Mouse (Mus musculus) right cerebral cortex, postnatal 10 days (tissue): ENCODE data around the gene Plekhm3.

Experiments
- DNase-seq, 2 experiments: peaks; one replicate each; pipeline ENCODE4 v3.0.0; 2021; ENCODE audit warnings: low spot score in 2 of 2

Gene Plekhm3

GRCm38 (mm10) chr1:64779415-64779814 is 177.2 kb downstream of the Plekhm3 start:
- no peak for DNase-seq

DNA sequence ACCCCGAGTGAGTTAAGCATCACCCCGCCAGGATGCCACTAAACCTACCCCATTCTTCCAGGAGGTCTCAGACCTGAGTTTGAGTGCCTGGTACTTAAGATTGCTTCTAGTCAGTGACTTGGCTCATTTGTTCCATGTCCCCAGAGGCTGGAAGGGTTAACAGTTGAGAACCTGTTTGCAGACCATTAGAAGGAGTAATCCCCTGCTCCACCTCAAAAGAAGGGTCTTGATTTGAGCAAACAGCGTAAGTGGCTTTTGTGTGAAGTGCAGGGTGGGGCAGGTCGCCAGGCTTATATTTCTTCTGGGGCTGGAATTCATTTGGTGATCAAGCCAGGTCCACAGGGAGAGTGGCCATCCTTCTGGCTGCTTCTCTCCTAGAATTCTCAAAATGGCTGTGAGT is 183.3 kb downstream of the Plekhm3 start:
- DNase-seq = no peak

GRCm38 (mm10) chr1:64770169-64770568 is 186.5 kb downstream of the Plekhm3 start:
- no peak for DNase-seq

DNA sequence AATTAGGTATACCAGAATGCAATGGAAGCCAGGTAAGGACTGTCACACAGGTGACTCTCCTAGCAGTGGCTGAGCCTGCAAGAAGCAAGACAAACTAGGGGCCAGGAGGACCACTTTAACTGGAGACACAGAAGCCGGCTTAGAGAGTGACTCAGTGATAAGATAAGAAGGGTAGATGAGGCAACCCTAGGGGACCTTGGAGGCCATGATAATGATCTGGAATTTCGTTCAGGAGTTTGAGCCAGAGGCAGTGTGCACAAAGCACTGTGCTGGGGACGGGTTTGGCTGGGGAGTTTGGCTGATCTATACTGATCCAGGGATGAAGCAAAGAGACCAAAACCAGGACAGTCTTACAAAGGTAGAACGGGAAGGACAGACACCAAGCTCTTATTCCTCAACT is 195.0 kb downstream of the Plekhm3 start:
- no peak for DNase-seq

- DNase-seq = no peak
Measured at GRCm38 (mm10) chr1:64757766-64758165, 198.9 kb downstream of the Plekhm3 start.

DNA sequence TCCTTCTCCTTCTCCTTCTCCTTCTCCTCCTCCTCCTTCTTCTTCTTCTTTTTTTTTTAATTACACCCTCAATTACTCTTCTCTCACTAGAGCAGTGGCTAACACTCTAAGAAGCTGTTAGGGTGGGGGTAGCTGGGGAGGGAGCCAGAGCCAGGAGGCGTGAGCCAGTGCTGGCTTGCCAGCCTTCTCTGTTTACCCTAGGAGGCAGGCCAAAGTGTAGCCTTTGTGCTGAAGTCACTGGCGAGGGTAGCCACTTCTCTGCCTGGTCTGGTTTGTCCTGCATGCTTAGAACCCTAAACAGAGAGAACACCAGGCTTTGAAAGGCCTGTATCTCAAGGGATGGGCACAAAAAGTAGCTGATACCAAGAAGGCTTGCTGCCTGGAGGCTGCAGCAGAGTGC is 199.4 kb downstream of the Plekhm3 start:
- peak; percentile 33 to 43 for DNase-seq

- no peak for DNase-seq
Measured at GRCm38 (mm10) chr1:64756640-64757030, 200.0 kb downstream of the Plekhm3 start.

GRCm38 (mm10) chr1:64755971-64756639 is 200.5 kb downstream of the Plekhm3 start:
- DNase-seq = no peak

DNA sequence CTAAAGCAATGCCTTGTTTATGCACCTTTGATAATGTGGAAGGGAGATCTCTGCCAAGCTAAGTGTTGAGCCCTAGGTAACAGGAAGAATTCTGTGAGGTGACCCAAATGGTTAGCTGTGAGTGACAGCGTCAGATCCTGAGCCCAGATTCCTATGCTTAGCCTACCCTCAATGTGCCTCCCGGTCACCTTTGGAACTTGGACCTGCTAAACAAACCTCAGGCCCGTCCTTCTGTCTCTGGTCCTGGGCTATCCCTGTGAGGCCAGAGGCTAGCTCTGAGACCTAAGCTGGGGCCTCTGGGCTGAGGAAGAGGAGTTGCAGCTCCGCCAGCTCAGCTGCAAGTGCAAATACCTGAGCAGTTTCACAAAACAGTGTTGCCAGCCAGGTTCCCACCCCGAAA is 202.0 kb downstream of the Plekhm3 start:
- no peak for DNase-seq

DNA sequence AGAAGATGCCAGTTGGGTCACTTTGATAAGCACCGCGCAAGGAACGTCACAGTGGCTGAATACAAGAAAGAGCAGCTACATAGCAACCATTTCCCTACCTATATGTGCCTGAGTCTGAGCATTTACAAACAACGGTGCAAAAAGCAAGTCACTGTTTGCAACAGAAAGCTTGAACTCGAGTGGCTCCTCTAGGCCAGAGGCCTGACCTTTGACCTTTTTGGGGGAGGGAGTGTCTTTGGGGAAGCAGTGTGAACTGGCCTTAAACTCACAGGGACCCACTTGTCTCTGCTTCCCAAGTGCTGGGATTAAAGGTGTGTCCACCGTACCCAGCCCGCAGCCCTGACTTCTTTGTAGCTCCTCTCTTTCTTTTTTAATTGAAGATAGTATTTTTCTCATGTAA is 203.0 kb downstream of the Plekhm3 start:
- no peak for DNase-seq

GRCm38 (mm10) chr1:64753109-64753508 is 203.5 kb downstream of the Plekhm3 start:
- DNase-seq = no peak

DNA sequence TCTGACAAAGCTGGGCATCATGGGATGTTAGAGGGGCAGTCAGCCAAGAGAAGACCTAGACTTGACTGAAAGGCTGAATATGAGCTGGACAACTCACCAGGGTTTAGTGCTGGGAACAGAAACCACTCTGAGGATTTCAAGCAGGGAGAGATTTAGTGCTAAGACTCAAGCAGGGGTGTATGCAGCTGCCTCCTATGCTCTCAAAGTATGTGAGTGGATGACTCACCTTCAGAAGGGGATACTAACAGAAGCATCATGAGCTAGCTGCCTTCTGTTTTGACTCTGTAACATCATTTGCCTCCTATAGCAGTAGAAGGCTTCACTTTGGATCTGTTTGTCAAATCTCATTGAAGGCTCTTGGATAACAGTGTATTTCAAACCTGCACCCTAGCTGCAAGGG is 212.0 kb downstream of the Plekhm3 start:
- DNase-seq = no peak

DNA sequence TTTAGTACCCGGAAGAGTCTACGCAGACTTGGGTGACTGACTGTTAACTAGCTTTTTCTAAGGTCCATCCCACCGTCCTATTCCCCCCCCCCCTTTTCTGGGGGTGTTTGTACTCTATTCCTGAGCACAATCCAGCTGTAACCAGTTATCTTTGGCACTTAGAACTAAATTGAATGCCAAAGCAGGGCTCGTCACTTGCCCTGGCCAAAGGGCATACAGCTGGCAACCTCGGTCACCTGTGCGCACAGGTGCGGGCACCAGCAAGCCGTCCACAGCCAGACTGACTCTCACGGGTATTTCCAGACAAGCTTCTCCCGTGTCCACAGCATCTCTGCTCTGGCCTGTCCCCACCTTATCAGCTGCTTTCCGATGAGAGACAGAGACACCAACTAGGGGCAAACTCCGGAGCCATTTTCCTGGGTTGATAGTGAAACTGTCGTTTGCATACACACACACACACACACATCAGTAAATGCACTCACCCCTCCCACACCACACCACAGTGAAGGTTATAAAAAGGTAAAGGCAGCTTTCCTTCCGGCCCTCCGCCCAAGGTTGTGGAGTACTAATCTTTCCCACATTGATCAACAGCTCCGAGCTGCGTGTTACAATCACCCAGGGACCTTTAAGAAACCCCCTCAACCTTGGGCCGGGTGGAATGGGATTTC is 213.7 kb downstream of the Plekhm3 start:
- no peak for DNase-seq

DNA sequence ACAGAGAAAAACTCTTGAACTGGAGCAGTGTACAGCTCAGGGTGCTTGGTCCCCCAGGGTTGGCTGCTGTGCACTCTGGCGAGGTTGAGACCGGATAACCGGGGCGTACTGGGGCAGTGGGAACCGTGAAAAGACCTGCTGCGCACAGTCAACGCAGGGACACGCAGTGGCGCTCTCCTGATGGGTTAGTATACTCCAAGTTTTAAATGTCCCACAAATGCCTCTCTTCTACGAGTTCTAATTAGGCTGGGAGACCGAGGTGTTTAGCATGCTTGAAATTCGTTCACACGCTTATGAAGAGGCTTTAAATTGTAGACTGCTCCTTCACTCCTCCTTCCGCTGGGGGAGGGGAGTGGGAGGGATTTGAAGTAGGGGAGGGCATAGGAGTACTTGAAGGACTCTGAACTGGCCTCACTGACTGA is 218.0 kb downstream of the Plekhm3 start:
- DNase-seq = no peak

DNA sequence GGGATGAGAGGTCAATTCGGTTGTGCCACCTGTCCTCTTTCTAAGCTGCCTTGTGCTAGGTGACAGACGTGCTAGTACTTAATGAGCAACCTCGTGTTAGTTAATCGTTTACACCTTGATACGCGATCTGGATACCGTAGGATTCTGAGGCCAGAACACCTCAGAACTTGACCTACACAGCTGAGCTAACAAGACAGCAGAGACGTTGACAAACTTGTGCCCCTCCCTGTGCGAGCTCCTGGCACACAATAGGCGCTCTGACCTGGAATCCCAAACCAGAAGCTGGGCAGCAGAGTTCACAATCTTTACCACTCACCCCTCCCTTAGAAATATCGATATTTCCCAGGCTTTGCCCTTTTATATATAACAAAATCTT is 218.5 kb downstream of the Plekhm3 start:
- no peak for DNase-seq

DNA sequence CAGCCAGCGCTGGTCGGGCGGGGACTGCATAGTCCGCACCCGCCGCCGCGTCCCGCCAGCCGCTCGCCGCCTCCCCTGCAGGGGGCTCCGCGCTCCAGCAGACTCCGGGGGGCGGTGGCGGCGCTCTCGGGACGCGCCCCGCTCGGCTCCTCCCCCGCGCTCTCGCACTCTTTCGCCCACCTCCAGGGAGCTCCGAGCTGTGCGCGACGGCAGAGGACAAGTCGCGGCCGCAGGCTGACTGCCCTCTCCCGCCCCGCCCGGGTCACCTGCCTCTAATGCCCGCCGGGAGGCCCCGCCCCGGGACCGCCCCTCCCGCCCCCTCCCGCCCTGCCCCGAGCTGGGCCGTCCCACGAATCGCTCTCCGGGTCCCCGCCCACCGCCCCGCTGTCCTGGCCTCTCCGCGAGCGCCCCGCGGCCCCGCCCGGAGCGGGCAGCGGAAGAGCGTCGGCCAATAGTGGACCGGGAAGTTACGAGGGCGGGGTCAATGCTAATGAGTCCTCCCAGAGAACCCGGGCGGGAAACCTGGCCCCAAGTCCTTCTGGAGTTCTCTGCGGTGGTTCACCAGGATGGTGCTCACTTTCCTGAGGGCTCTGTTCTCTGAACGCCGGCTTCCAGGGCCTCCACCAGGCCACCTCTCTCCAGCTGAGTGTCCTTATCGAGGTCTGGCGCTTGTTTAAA is 219.0 kb downstream of the Plekhm3 start, which contains the start of gene Fzd5:
Gene Fzd5 (minus strand): TSS at position 250 of the 678 bp plus-strand sequence.
- peak; percentile 83 to 85 for DNase-seq

DNA sequence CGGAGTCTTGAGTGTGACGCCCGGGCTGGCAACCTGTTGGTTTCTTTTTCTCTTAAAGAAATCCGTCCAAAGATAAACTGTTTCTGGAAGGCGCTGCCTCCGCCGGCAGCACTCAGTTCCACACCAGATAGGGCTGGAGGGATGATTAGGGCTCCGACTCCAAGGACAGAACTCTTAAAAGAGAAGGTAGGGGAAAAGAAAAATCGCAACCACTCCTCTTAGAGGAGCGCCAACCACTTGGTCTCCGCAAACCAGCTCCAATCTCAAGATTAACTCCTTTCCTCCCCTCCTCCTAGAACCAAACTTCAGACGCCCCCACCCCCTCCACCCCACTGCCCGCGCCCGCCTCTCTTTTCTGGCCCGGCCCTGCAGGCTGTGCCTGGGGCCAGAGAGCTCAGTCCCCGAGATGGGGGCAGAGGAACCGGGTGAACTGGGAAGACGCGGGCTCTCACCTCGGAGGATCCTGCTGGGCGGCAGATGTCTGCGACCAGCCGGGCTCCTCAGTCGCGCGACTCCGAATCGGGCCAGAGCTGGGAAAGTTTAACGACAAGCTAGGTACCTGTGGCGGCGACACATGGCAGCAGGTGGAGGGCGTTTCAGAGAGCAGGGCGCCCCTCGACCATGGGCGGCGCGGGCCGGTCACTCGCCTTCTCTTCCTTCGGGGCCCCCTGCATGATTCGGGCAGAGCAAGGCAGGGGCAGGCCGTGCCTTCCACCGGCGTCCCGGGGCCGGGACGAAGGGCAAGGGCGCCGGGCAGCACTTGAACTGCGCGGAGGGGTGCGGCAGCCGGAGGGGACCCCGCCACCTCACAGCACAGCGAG is 219.7 kb downstream of the Plekhm3 start:
- no peak for DNase-seq
